Mouse (Mus musculus) T-helper 2 cell (primary cell): ENCODE results near the gene Smtnl1.
"Not testable (repeated sequence)": the region's sequence is repeated elsewhere in the genome, so short reads cannot be mapped to it uniquely, and the experiment has no call there.

ENCODE experiments used
- in situ Hi-C: fragments of 300-600 bp; cut with MboI, MseI; formaldehyde crosslinking; loops from one replicate; pipeline ENCODE4 v1.15.1; 2025; ENCODE audit warnings: high pct_unique_total_duplicates

The Smtnl1 gene

GRCm38 (mm10) chr2:84838993-84839980, 16.8 kb upstream of the Smtnl1 start:
- in situ Hi-C loops: loop anchor here (5.0 to 10.0 kb wide), 2 partner anchors 46 to 198 kb away; partner anchors contain the start of genes P2rx3, Rtn4rl2 and Ssrp1

GRCm38 (mm10) chr2:84838593-84838949, 16.1 kb upstream of the Smtnl1 start, which contains the start of gene Slc43a1:
Slc43a1 (plus strand) TSS chr2:84838850.
- in situ Hi-C loops: loop anchor here (5.0 to 10.0 kb wide), 2 partner anchors 46 to 199 kb away; partner anchors contain the start of genes P2rx3, Rtn4rl2 and Ssrp1

GRCm38 (mm10) chr2:84837817-84838592, 15.6 kb upstream of the Smtnl1 start:
- in situ Hi-C loops: loop anchor here (5.0 to 10.0 kb wide), 2 partner anchors 47 to 199 kb away; partner anchors contain the start of genes P2rx3, Rtn4rl2 and Ssrp1

GRCm38 (mm10) chr2:84837107-84837506, 14.7 kb upstream of the Smtnl1 start:
- in situ Hi-C loops: loop anchor here (5.0 to 10.0 kb wide), 2 partner anchors 48 to 200 kb away; partner anchors contain the start of genes P2rx3, Rtn4rl2 and Ssrp1

- in situ Hi-C loops: loop anchor here (10.0 kb wide), 1 partner anchor 53 kb away; the partner anchor contains the start of gene Rtn4rl2
These were observed 9.4 kb upstream of the Smtnl1 start for GRCm38 (mm10) chr2:84831666-84832391.

- in situ Hi-C loops: no loop called here
These were observed 5.0 kb upstream of the Smtnl1 start for GRCm38 (mm10) chr2:84827283-84827920.

- in situ Hi-C loops: no loop called here
These were observed 4.2 kb upstream of the Smtnl1 start, which contains the start of gene Timm10 for GRCm38 (mm10) chr2:84826488-84827282. Timm10 (plus strand) TSS chr2:84826997.

GRCm38 (mm10) chr2:84823237-84823636, 785 bp upstream of the Smtnl1 start:
- in situ Hi-C loops: no loop called here

- in situ Hi-C loops: no loop called here
These were observed 2.6 kb downstream of the Smtnl1 start for GRCm38 (mm10) chr2:84819861-84820260.

- in situ Hi-C loops: no loop called here
These were observed 9.8 kb downstream of the Smtnl1 start for GRCm38 (mm10) chr2:84812676-84813075.

GRCm38 (mm10) chr2:84811880-84812279, 10.6 kb downstream of the Smtnl1 start:
- in situ Hi-C loops: no loop called here

- in situ Hi-C loops: no loop called here
These were observed 11.4 kb downstream of the Smtnl1 start for GRCm38 (mm10) chr2:84810886-84811577.

GRCm38 (mm10) chr2:84810526-84810885, 11.9 kb downstream of the Smtnl1 start:
- in situ Hi-C loops: no loop called here

- in situ Hi-C loops: no loop called here
These were observed 13.1 kb downstream of the Smtnl1 start for GRCm38 (mm10) chr2:84809330-84809729.

GRCm38 (mm10) chr2:84806546-84806945, 15.9 kb downstream of the Smtnl1 start:
- in situ Hi-C loops: no loop called here

GRCm38 (mm10) chr2:84803963-84804362, 18.5 kb downstream of the Smtnl1 start:
- in situ Hi-C loops: no loop called here

- in situ Hi-C loops: not testable (repeated sequence)
These were observed 21.2 kb downstream of the Smtnl1 start for GRCm38 (mm10) chr2:84801223-84801622.

GRCm38 (mm10) chr2:84800304-84800703, 22.1 kb downstream of the Smtnl1 start:
- in situ Hi-C loops: no loop called here

GRCm38 (mm10) chr2:84799041-84799561, 23.4 kb downstream of the Smtnl1 start:
- in situ Hi-C loops: no loop called here
